Mouse (Mus musculus) heart, postnatal 14 days (tissue): ENCODE results near the gene Klhl4. TPM values are rescaled to one million over a fixed set of nuclear protein-coding genes. Genes with fewer than 3 reads are reported as not detected.

Experiments used
- DNase-seq, 2 experiments: peaks; one replicate each; pipeline ENCODE4 v3.0.0; 2021 to 2022
- intact Hi-C: fragments of 180-260 bp; cut with DNase I; formaldehyde crosslinking; loops from one replicate; pipeline ENCODE4 v1.15.1; 2025
- long read RNA-seq, 2 experiments: library from polyadenylated mRNA; stranded (forward); transcript quantifications; one replicate each; pipeline ENCODE4 v2.0.0; 2021
- total RNA-seq, 2 experiments: library from RNA; stranded (reverse); gene quantifications; 2 replicates each; pipeline ENCODE4 v1.2.3; 2021

Gene Klhl4
- total RNA-seq = 10 to 100 TPM in 1 of 2 experiments, 1 to 10 TPM in 1; 8.1 to 10.2 TPM
- long read RNA-seq, experiment 1, transcript Klhl4-202 (11 exons, 3,566 nt) = major isoform, 8 of 18 reads
- long read RNA-seq, experiment 1, transcript Klhl4-201 (11 exons, 3,584 nt) = major isoform, 8 of 18 reads
- long read RNA-seq, experiment 1, partial matches to known transcripts = 1 of 18 reads
- long read RNA-seq, experiment 1, other reads (novel, unspliced or antisense) = 0 of 18 reads
- long read RNA-seq, experiment 2, transcript Klhl4-201 (11 exons, 3,584 nt) = minor isoform, 7 of 17 reads
- long read RNA-seq, experiment 2, transcript Klhl4-202 (11 exons, 3,566 nt) = major isoform, 9 of 17 reads
- long read RNA-seq, experiment 2, partial matches to known transcripts = 0 of 17 reads
- long read RNA-seq, experiment 2, other reads (novel, unspliced or antisense) = 1 of 17 reads

DNA sequence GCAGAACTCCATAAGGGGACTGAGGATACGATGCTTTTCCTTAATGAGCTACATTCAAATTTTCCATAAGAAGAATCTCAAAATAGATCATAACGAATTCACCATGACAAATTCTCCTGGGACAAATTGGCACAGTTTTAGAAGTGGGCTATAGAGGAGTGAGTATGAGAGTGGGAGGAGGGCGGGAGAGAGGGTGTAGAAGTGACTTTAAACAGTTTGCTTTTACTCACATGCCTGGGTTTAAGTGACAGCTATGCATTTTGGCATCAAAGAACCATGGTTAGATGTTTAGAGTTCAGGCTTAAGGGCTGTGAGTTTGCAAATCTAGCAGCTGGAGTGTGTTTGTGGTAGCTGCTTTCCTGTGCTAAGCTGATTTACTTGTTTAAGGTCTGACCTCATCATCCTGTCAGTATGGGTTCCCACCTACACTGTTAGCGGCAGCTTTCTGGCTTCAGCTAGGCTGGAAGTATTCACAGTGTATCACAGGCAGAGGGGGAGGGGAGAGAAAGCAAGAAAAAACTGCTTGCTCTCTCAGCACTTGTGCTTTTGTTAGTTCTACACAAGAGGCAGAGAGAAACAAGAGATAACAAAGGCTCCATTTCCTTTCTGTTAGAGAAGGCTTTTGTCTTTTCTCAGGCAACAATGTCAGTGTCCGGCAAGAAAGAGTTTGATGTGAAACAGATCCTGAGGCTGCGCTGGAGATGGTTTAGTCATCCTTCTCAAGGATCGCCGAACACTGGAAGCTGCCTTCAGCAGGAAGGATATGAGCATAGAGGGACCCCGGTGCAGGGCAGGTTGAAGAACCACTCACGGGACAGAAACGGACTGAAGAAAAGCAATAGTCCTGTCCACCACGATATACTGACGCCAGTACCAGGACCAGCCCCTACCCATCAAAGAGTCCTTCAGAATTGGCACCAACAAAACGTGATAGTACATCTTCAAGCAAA lies at the start of gene Klhl4:
Gene Klhl4, plus strand, starts transcription at position 552 of the 950 bp plus-strand sequence.
- intact Hi-C loops = no loop called here
- DNase-seq = peak; percentile 4 to 16

DNA sequence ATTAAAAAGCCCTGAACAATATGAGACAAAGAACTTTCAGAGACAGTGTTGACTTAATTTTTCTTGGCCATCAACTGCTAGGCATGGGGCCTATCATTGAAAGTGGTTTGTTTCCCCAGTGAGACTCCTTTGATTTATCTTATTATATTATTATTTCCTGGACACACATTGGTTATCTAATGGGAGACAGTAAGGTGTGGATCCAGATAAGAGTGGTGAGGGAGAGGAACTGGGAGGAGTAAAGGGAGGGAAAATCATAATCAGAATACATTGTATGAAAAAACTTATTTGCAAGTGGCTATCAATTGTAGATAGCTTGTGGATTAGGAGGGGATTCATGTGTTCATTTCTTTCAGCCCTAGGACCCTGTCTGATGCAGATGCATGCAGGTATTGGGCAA lies 10.0 kb downstream of the Klhl4 start:
- intact Hi-C loops = no loop called here
- DNase-seq = no peak

- DNase-seq = no peak
- intact Hi-C loops = no loop called here
These were observed 12.6 kb downstream of the Klhl4 start for GRCm38 (mm10) chrX:114486691-114487090.

GRCm38 (mm10) chrX:114558141-114558540 lies 84.0 kb downstream of the Klhl4 start:
- intact Hi-C loops = loop anchor here (5.0 kb wide), 1 partner anchor 236 kb away; no protein-coding TSS in a partner anchor
- DNase-seq = peak in 1 of 2 experiments; percentile 10

GRCm38 (mm10) chrX:114582311-114582710 lies 108.2 kb downstream of the Klhl4 start:
- intact Hi-C loops = no loop called here
- no peak for DNase-seq
